Mouse (Mus musculus) forebrain, embryonic 15.5 days (tissue): ENCODE data around the gene Olfr283. TPM values are rescaled to one million over a fixed set of nuclear protein-coding genes. Genes with fewer than 3 reads are reported as not detected.

Experiments
- ATAC-seq: fragments of 200-750 bp; cut with Nextera tagmentation; replicated peaks from 2 replicates; pipeline ENCODE4 v1.8.0; 2017; ENCODE audit warnings: mild to moderate bottlenecking, moderate TSS enrichment, moderate library complexity
- H3K27ac ChIP-seq: fragments of 300-500 bp; sonication (generic); replicated peaks from 2 replicates; pipeline ENCODE4 v1.5.1; 2015; ENCODE audit warnings: mild to moderate bottlenecking, inconsistent platforms
- H3K27me3 ChIP-seq: fragments of 300-500 bp; sonication (generic); 2 replicates; pipeline ENCODE4 v1.6.1; 2015; ENCODE audit warnings: inconsistent platforms
- H3K36me3 ChIP-seq: fragments of 300-500 bp; sonication (generic); 2 replicates; pipeline ENCODE4 v1.6.1; 2015; ENCODE audit warnings: mild to moderate bottlenecking, inconsistent platforms
- H3K4me1 ChIP-seq: fragments of 300-500 bp; sonication (generic); 2 replicates; pipeline ENCODE4 v1.6.1; 2015; ENCODE audit warnings: inconsistent platforms
- H3K4me2 ChIP-seq: fragments of 300-500 bp; sonication (generic); replicated peaks from 2 replicates; pipeline ENCODE4 v1.6.1; 2015; ENCODE audit warnings: mild to moderate bottlenecking, inconsistent platforms
- H3K4me3 ChIP-seq: fragments of 300-500 bp; sonication (generic); 2 replicates; pipeline ENCODE4 v1.5.1; 2015; ENCODE audit warnings: mild to moderate bottlenecking, inconsistent platforms
- H3K9ac ChIP-seq: fragments of 300-500 bp; sonication (generic); replicated peaks from 2 replicates; pipeline ENCODE4 v1.6.1; 2015; ENCODE audit warnings: mild to moderate bottlenecking, inconsistent platforms
- H3K9me3 ChIP-seq: fragments of 300-500 bp; sonication (generic); 2 replicates; pipeline ENCODE4 v1.6.1; 2016; ENCODE audit warnings: inconsistent platforms
- WGBS: fragments of 180-500 bp; shearing (Covaris S2); methylation state at CpG from one replicate; pipeline ENCODE4 v1.1.7; 2015; ENCODE audit warnings: mixed read lengths; 5-methylcytosine and 5-hydroxymethylcytosine counted together
- polyA plus RNA-seq: library from polyadenylated mRNA; unstranded; fragments of >200 nt; fragmentation: Nextera tagmentation; extraction: Ambion mirVana; gene quantifications from 2 replicates; pipeline ENCODE4 v1.2.1, GENCODE M21; 2015

The Olfr283 gene
- polyA plus RNA-seq, 1 experiment from 2014 or later, result not detected

DNA sequence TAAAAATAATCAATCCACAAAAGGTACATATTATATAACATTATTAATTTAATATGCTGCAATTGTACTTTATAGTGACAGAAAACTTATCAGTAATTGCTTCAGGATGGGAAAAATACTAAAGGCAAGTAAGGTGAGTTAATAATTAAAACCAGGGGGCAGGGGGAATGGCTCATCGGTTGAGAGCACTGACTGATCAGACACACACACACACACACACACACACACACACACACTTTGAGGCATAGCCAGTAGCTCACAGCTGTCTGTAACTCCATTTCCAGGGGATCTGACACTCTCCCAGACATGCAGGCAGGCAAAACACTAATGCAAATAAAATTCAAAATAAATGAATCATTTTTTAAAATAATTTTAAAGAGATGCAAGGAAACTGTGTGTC is 16.4 kb upstream of the Olfr283 start:
- Histone ChIP-seq H3K4me3 (no peak overlapping the region), H3K27ac (no peak overlapping the region), H3K9me3 (no peaks in the 10 kb centered on the region), H3K27me3 (no peaks in the 10 kb centered on the region), H3K4me1 (no peaks in the 10 kb centered on the region), H3K36me3 (no peaks in the 10 kb centered on the region), H3K4me2 (no peak overlapping the region), H3K9ac (no peak overlapping the region)
- ATAC-seq, result no peak
- 77% methylated on average over 1 of the region's 1 CpGs for WGBS

GRCm38 (mm10) chr15:98391903-98392187 is 11.1 kb upstream of the Olfr283 start:
- Histone ChIP-seq H3K4me3 (no peak overlapping the region), H3K9me3 (no peaks in the 10 kb centered on the region), H3K9ac (no peak overlapping the region), H3K4me2 (no peak overlapping the region), H3K36me3 (no peaks in the 10 kb centered on the region), H3K27ac (no peak overlapping the region), H3K27me3 (no peaks in the 10 kb centered on the region), H3K4me1 (no peaks in the 10 kb centered on the region)
- WGBS, result 48% methylated on average over 2 of the region's 2 CpGs
- no peak for ATAC-seq

- 68% methylated on average over 10 of the region's 10 CpGs for WGBS
- no peaks in the 10 kb centered on the region for H3K27me3 ChIP-seq
Observed at GRCm38 (mm10) chr15:98391081-98391902, 10.5 kb upstream of the Olfr283 start.

GRCm38 (mm10) chr15:98389796-98390195 is 9.1 kb upstream of the Olfr283 start:
- Histone ChIP-seq H3K4me3 (no peak overlapping the region), H3K4me1 (no peaks in the 10 kb centered on the region), H3K27ac (no peak overlapping the region), H3K36me3 (no peaks in the 10 kb centered on the region), H3K9me3 (no peaks in the 10 kb centered on the region), H3K27me3 (no peaks in the 10 kb centered on the region), H3K4me2 (no peak overlapping the region), H3K9ac (no peak overlapping the region)
- WGBS, result 29% methylated on average over 7 of the region's 7 CpGs
- no peak for ATAC-seq

More at GRCm38 (mm10) chr15:98391081-98391902, 10.5 kb upstream of the Olfr283 start:
- Histone ChIP-seq H3K9ac (no peak overlapping the region), H3K9me3 (no peaks in the 10 kb centered on the region), H3K27ac (no peak overlapping the region), H3K4me2 (no peak overlapping the region), H3K4me3 (no peak overlapping the region), H3K36me3 (no peaks in the 10 kb centered on the region), H3K4me1 (no peaks in the 10 kb centered on the region)
- ATAC-seq, result no peak

- Histone ChIP-seq H3K9me3 (no peaks in the 10 kb centered on the region), H3K4me1 (no peaks in the 10 kb centered on the region), H3K4me3 (no peak overlapping the region), H3K4me2 (no peak overlapping the region), H3K36me3 (no peaks in the 10 kb centered on the region), H3K27me3 (no peaks in the 10 kb centered on the region), H3K9ac (no peak overlapping the region), H3K27ac (no peak overlapping the region)
- 78% methylated on average over 2 of the region's 2 CpGs for WGBS
- ATAC-seq, result no peak
Observed at GRCm38 (mm10) chr15:98387621-98388020, 6.9 kb upstream of the Olfr283 start.

DNA sequence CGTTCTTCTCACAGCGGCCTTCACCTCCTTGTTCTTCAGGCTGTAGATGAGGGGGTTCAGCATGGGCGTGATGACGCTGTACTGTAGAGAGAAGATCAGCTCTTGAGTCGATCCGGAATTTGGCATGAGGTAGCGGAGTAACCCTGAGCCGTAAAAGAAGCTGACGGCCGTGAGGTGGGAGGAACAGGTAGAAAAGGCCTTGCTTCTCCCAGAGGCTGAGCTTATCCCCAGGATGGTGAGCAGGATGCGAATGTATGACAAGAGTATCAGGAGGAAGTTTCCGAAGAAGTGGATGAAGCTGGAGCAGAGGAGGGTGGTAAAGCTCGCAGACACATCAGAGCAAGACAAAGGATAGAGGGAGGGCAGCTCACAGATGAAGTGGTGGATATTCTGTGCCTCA is 2.5 kb downstream of the Olfr283 start:
- H3K9ac ChIP-seq, result no peak overlapping the region
- H3K27ac ChIP-seq, result no peak overlapping the region
- no peaks in the 10 kb centered on the region for H3K36me3 ChIP-seq
- H3K4me1 ChIP-seq, result no peaks in the 10 kb centered on the region
- WGBS, result 95% methylated on average over 13 of the region's 13 CpGs
- no peak for ATAC-seq
- no peak overlapping the region for H3K4me3 ChIP-seq
- H3K27me3 ChIP-seq, result no peaks in the 10 kb centered on the region
- H3K9me3 ChIP-seq, result no peaks in the 10 kb centered on the region
- H3K4me2 ChIP-seq, result no peak overlapping the region

DNA sequence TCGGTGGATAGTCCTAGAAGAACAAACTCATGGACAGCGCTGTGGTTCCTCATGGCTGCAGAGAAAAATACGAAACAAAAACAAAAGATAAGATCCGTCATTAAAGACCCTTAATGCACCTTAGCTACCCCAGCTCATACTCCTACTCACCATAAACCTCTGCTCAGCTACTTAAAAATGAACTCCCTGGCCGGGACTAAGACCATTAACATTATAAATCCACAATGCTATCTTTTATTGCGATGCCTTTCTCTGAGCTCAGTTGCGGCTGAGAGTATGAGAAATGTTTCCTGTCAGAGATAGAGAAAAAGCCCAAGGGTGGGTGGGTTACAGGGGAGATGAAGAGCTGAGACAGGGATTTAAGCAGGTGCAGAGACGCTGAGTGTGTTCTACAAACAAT is 39.9 kb downstream of the Olfr283 start, which contains the start of gene Olfr284:
Gene Olfr284, minus strand, starts transcription at position 101 of the 400 bp plus-strand sequence.
- no peaks in the 10 kb centered on the region for H3K27me3 ChIP-seq
- ATAC-seq, result no peak
- WGBS, result 92% methylated on average over 8 of the region's 8 CpGs
- no peaks in the 10 kb centered on the region for H3K36me3 ChIP-seq
- no peaks in the 10 kb centered on the region for H3K9me3 ChIP-seq
- H3K4me2 ChIP-seq, result no peak within 1 kb of the TSS
- no peaks in the 10 kb centered on the region for H3K4me1 ChIP-seq
- no peak within 1 kb of the TSS for H3K4me3 ChIP-seq
- no peak within 1 kb of the TSS for H3K27ac ChIP-seq
- no peak within 1 kb of the TSS for H3K9ac ChIP-seq

Other genes starting within 250 kb of the Olfr283 start
- gene Asb8, start 215.3 kb downstream of the Olfr283 start, polyA plus RNA-seq, result 45.0 and 45.1 TPM in 2 replicates
- 31.2 and 39.1 TPM in 2 replicates for gene Ccdc184, start 213.8 kb downstream of the Olfr283 start, polyA plus RNA-seq
- not detected in 2 replicates for gene Olfr288, start 185.4 kb downstream of the Olfr283 start, polyA plus RNA-seq
- not detected in 2 replicates for gene Gm44579, start 160.0 kb downstream of the Olfr283 start, polyA plus RNA-seq
- gene Olfr287, start 159.9 kb downstream of the Olfr283 start, polyA plus RNA-seq, result not detected in 2 replicates
- not detected in 2 replicates for gene Olfr286, start 146.5 kb downstream of the Olfr283 start, polyA plus RNA-seq
- not detected in 2 replicates for gene H1fnt, start 123.7 kb downstream of the Olfr283 start, polyA plus RNA-seq
- 3.3 and 4.2 TPM in 2 replicates for gene Zfp641, start 84.8 kb downstream of the Olfr283 start, polyA plus RNA-seq
- not detected in 2 replicates for gene Olfr285, start 63.6 kb downstream of the Olfr283 start, polyA plus RNA-seq
- gene Olfr284, start 40.0 kb downstream of the Olfr283 start, polyA plus RNA-seq, result not detected in 2 replicates
- not detected in 2 replicates for gene Olfr282, start 50.3 kb upstream of the Olfr283 start, polyA plus RNA-seq
- not detected in 2 replicates for gene Olfr281, start 71.6 kb upstream of the Olfr283 start, polyA plus RNA-seq
- not detected in 2 replicates for gene OR5BS1P, start 89.0 kb upstream of the Olfr283 start, polyA plus RNA-seq
- not detected in 2 replicates for gene Lalba, start 101.8 kb upstream of the Olfr283 start, polyA plus RNA-seq
- not detected in 2 replicates for gene Olfr279, start 111.5 kb upstream of the Olfr283 start, polyA plus RNA-seq
- gene Kansl2, start 153.3 kb upstream of the Olfr283 start, polyA plus RNA-seq, result 140 and 152 TPM in 2 replicates
- gene Ccnt1, start 190.0 kb upstream of the Olfr283 start, polyA plus RNA-seq, result 66.5 and 72.0 TPM in 2 replicates
- 0.56 TPM in 1 of 2 replicates, not detected in the other for gene 4930415O20Rik, start 190.1 kb upstream of the Olfr283 start, polyA plus RNA-seq
- gene Adcy6, start 229.1 kb upstream of the Olfr283 start, polyA plus RNA-seq, result 12.5 and 13.8 TPM in 2 replicates
- gene Cacnb3, start 249.9 kb upstream of the Olfr283 start, polyA plus RNA-seq, result 134 and 138 TPM in 2 replicates